Mouse (Mus musculus) midbrain, embryonic 11.5 days (tissue): Measurements from ENCODE around the gene Itpr1. TPM values are rescaled to one million over a fixed set of nuclear protein-coding genes. Genes with fewer than 3 reads are reported as not detected.

ENCODE experiments used
- ATAC-seq: fragments of 200-750 bp; cut with Nextera tagmentation; 2 replicates; pipeline ENCODE4 v1.8.0; 2017; ENCODE audit warnings: moderate TSS enrichment, moderate library complexity; ENCODE audit not compliant: low FRiP score
- DNase-seq: peaks from one replicate; pipeline ENCODE4 v3.0.0; 2015; ENCODE audit warnings: low spot score; ENCODE audit errors: missing footprints
- H3K27ac ChIP-seq: fragments of 300-500 bp; sonication (generic); 2 replicates; pipeline ENCODE4 v1.5.1; 2014; ENCODE audit warnings: low read depth, low read length
- H3K27me3 ChIP-seq: fragments of 300-500 bp; sonication (generic); 2 replicates; pipeline ENCODE4 v1.6.1; 2014; ENCODE audit warnings: mild to moderate bottlenecking, low read length, moderate library complexity, mixed read lengths; ENCODE audit not compliant: control insufficient read depth, insufficient read depth
- H3K36me3 ChIP-seq: fragments of 300-500 bp; sonication (generic); 2 replicates; pipeline ENCODE4 v1.6.1; 2014; ENCODE audit warnings: mild to moderate bottlenecking, low read length, moderate library complexity, mixed read lengths; ENCODE audit not compliant: control insufficient read depth, insufficient read depth
- H3K4me1 ChIP-seq: fragments of 300-500 bp; sonication (generic); 2 replicates; pipeline ENCODE4 v1.6.1; 2014; ENCODE audit warnings: low read length; ENCODE audit not compliant: control insufficient read depth, insufficient read depth
- H3K4me2 ChIP-seq: fragments of 300-500 bp; sonication (generic); 2 replicates; pipeline ENCODE4 v1.6.1; 2014; ENCODE audit warnings: mild to moderate bottlenecking, moderate library complexity
- H3K4me3 ChIP-seq: fragments of 300-500 bp; sonication (generic); 2 replicates; pipeline ENCODE4 v1.5.1; 2014; ENCODE audit warnings: low read depth, low read length
- H3K9ac ChIP-seq: fragments of 300-500 bp; sonication (generic); 2 replicates; pipeline ENCODE4 v1.6.1; 2014; ENCODE audit warnings: low read length
- H3K9me3 ChIP-seq: fragments of 300-500 bp; sonication (generic); 2 replicates; pipeline ENCODE4 v1.6.1; 2016; ENCODE audit warnings: low read length; ENCODE audit not compliant: control insufficient read depth
- WGBS: fragments of 180-500 bp; shearing (Covaris S2); extraction: QIAGEN DNeasy Blood & Tissue Kit; methylation state at CpG from one replicate; pipeline ENCODE4 v1.1.7; 2014; 5-methylcytosine and 5-hydroxymethylcytosine counted together
- polyA plus RNA-seq: library from polyadenylated mRNA; unstranded; fragments of >200 nt; fragmentation: Nextera tagmentation; extraction: Ambion mirVana; gene quantifications from 2 replicates; pipeline ENCODE4 v1.2.1, GENCODE M21; 2014

The Itpr1 gene
- polyA plus RNA-seq, 1 experiment from 2014 or later = 5.2 TPM

DNA sequence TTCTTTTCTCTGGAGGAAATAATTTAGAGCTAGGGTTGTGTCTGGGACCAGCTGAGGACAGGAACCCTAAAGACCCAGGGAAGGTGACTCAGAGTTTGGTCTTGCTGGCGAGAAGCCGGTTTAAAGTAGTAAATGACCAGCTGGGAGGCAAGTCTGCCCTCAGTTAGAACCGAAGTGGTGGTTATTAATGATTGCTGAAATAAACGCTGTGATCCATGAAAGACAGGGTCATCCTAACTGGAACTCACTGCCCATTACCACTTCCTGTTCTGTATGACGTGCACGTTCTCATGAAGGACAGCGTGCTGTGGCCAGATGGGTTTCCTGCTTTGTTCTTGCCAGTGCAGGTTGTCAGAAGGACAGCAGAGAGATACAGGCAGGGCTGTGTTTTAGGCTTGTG lies 232.1 kb downstream of the Itpr1 start:
- peaks cover 3% of the 10 kb centered on the region; the same call in 1 of the 2 replicates for H3K36me3 ChIP-seq
- no peaks in the 10 kb centered on the region; the same call in 1 of the 2 replicates for H3K4me1 ChIP-seq
- no peaks in the 10 kb centered on the region for H3K27me3 ChIP-seq
- no peak overlapping the region for H3K4me2 ChIP-seq
- WGBS = 92% methylated on average over 7 of the region's 7 CpGs
- no peak overlapping the region for H3K27ac ChIP-seq
- H3K9ac ChIP-seq = no peak overlapping the region
- no peaks in the 10 kb centered on the region for H3K9me3 ChIP-seq
- no peak overlapping the region for H3K4me3 ChIP-seq
- ATAC-seq = no peak
- no peak for DNase-seq

DNA sequence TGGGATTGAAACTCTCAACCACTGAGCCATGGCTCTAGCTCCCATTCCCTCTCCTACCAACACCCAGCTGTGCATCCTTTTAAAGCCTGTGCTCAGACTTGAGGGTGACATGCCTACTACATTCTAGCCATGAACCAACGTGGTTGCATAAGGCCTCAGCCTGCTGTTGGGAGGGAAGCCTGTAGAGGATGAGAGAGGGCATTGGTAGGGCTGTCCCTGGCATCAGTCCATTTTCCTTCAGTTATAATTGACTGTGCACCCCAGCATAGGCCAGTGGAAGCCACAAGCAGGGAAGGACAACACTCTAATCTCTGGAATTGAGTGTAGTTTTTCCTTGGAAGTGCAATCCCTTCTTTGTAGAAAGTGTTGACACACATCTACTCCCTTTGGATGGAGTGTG lies 233.9 kb downstream of the Itpr1 start:
- Histone ChIP-seq H3K4me3 (no peak overlapping the region), H3K36me3 (no peaks in the 10 kb centered on the region), H3K4me2 (no peak overlapping the region), H3K9ac (no peak overlapping the region), H3K9me3 (no peaks in the 10 kb centered on the region), H3K27ac (no peak overlapping the region), H3K27me3 (no peaks in the 10 kb centered on the region), H3K4me1 (no peaks in the 10 kb centered on the region; the same call in 1 of the 2 replicates)
- 84% methylated on average over 1 of the region's 1 CpGs for WGBS
- DNase-seq = no peak
- no peak for ATAC-seq

DNA sequence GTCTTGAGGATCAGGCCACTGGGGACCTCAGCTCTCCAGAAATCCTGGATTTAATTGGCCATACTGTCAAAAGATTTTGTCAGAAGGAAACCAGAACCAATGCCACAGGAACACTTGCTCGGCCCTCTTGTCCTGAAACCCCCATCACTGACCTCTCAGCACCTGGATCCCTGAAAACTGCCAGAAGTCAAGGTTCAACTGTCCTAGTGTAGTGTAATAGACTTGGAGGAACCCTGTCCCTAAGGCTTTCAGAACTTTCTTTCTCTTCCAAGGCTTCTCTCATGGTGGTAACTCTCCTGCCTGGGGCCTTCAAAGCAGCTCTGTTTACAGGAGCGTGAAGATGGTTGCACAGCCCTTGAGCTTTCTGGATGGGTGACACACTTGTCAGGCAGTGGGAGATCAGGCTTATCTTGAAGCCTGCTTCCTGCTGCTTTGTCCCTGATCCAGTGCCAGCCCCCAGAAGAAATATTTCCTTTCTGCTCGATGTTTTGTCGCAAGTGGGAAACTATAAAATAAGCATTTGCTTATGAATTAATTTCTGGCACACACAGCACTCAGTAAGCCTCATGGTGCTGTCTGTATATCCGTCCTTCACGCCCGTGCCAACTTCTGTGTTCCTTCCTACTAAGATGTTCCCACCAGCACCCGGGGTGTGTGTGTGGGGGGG lies 234.4 kb downstream of the Itpr1 start:
- WGBS = 84% methylated on average over 8 of the region's 8 CpGs
- Histone ChIP-seq H3K27me3 (no peaks in the 10 kb centered on the region), H3K36me3 (no peaks in the 10 kb centered on the region), H3K27ac (no peak overlapping the region), H3K4me2 (no peak overlapping the region), H3K4me3 (no peak overlapping the region), H3K4me1 (no peaks in the 10 kb centered on the region; the same call in 1 of the 2 replicates), H3K9me3 (no peaks in the 10 kb centered on the region), H3K9ac (no peak overlapping the region)
- DNase-seq (no peak), ATAC-seq (no peak)

DNA sequence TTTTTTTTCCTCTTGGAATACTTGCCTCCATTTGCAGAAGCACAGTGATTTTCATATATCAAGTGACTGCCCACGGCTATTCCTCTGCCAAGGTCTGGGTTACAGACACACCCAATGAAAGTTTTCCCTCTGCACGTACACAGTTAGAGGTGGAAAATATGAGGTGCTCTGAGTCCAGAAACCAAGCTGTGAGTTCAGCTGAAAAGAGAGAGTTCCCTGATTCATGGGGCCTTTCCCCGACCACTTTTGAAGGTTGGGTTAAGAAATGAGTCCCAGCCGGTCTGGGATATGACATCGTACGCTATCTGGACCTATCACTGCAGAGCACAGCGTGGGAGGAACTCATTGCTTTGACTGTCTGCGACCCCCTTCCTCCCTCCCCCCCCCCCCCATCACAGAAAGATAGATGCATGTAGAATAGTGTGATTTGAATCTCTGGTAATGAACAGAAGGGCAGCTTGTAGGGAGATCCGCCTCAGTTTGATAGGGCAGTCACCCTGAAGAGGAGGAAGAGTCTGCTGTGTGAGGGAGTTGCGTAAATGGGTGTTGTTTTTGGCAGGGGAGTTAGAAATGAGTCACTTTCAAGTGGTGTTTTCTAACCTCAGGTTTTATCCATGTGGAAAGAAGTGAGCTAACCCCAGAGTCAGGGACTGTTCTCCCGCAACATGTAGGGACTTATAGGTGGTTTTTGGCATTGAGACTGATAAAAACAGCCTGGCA lies 235.3 kb downstream of the Itpr1 start:
- ATAC-seq = no peak
- no peaks in the 10 kb centered on the region for H3K9me3 ChIP-seq
- WGBS = 75% methylated on average over 11 of the region's 11 CpGs

DNA sequence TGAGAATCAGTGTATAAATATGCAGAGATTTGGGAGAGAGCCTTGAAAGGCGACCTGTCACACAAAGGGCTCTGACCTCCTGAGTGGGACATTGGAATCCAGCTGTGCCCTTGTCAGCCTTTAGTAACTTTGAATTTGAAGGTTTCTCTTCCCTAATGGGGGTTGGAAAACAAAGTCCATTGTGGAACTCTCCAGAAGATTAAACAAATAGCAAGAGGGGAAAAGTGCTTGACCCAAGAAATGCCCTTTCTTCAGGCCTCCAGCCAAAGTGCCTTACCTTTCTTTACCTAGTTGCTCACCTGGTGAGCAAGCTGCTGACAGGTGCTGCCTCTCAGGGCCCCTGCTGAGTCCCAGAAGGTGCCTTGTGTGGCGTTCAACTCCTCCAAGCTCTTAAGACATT lies 236.0 kb downstream of the Itpr1 start:
- no peaks in the 10 kb centered on the region for H3K9me3 ChIP-seq
- ATAC-seq = no peak
- H3K4me1 ChIP-seq = no peaks in the 10 kb centered on the region; the same call in 1 of the 2 replicates
- no peak overlapping the region for H3K4me2 ChIP-seq
- H3K9ac ChIP-seq = no peak overlapping the region
- 36% methylated on average over 2 of the region's 2 CpGs for WGBS
- no peak overlapping the region for H3K27ac ChIP-seq
- DNase-seq = no peak
- no peaks in the 10 kb centered on the region for H3K27me3 ChIP-seq
- H3K4me3 ChIP-seq = no peak overlapping the region
- H3K36me3 ChIP-seq = no peaks in the 10 kb centered on the region

More for the DNA sequence above, 235.3 kb downstream of the Itpr1 start:
- Histone ChIP-seq H3K4me3 (no peak overlapping the region), H3K27ac (no peak overlapping the region), H3K36me3 (no peaks in the 10 kb centered on the region), H3K9ac (no peak overlapping the region), H3K27me3 (no peaks in the 10 kb centered on the region), H3K4me2 (no peak overlapping the region), H3K4me1 (no peaks in the 10 kb centered on the region; the same call in 1 of the 2 replicates)
- no peak for DNase-seq

DNA sequence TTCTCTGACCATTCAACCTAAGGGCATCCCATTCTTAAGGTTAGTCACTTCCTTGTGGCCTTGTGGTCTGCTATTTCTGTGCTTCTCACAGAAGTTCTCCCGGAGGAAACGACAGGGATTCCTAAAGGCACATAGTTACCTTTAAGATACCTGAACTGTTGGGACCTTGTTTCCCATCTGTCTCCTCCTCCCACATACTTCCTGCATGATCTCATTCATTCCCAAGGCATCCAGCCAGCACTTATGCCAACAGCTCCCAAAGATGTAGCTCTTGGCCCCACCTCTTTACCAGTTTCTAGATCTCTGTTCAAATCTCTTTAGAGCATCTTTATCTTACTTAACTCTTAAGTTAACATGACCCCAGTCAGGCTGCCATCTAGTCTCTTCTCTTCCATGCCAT lies 238.6 kb downstream of the Itpr1 start:
- Histone ChIP-seq H3K4me2 (no peak overlapping the region), H3K36me3 (no peaks in the 10 kb centered on the region), H3K4me1 (peaks cover 8% of the 10 kb centered on the region), H3K27me3 (no peaks in the 10 kb centered on the region), H3K4me3 (no peak overlapping the region), H3K9me3 (no peaks in the 10 kb centered on the region), H3K9ac (no peak overlapping the region), H3K27ac (no peak overlapping the region)
- 93% methylated on average over 2 of the region's 2 CpGs for WGBS
- ATAC-seq (no peak), DNase-seq (no peak)

DNA sequence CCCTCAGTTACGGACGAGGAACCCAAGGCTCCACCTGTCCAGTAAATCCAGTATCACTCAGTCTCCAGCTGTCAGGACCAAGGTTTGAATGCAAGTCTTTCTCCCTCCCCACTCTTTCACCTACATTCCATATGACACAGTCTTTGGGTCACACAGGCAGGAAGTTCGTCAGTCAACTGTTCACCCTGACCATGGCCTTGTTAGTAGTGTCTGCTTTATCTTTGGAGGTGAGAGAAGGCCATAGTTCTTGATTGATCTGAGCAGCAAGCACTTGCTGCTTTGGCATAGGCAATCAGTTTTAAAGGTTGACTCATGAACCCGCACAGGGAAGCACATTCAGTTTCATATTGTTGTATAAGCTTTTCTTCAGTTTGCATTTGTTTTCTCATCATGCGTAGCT lies 240.7 kb downstream of the Itpr1 start:
- no peaks in the 10 kb centered on the region for H3K36me3 ChIP-seq
- H3K27me3 ChIP-seq = no peaks in the 10 kb centered on the region
- H3K4me2 ChIP-seq = no peak overlapping the region
- no peak overlapping the region for H3K9ac ChIP-seq
- no peak for DNase-seq
- ATAC-seq = no peak
- peaks cover 15% of the 10 kb centered on the region for H3K4me1 ChIP-seq
- no peaks in the 10 kb centered on the region for H3K9me3 ChIP-seq
- no peak overlapping the region for H3K27ac ChIP-seq
- 92% methylated on average over 5 of the region's 5 CpGs for WGBS
- no peak overlapping the region for H3K4me3 ChIP-seq

DNA sequence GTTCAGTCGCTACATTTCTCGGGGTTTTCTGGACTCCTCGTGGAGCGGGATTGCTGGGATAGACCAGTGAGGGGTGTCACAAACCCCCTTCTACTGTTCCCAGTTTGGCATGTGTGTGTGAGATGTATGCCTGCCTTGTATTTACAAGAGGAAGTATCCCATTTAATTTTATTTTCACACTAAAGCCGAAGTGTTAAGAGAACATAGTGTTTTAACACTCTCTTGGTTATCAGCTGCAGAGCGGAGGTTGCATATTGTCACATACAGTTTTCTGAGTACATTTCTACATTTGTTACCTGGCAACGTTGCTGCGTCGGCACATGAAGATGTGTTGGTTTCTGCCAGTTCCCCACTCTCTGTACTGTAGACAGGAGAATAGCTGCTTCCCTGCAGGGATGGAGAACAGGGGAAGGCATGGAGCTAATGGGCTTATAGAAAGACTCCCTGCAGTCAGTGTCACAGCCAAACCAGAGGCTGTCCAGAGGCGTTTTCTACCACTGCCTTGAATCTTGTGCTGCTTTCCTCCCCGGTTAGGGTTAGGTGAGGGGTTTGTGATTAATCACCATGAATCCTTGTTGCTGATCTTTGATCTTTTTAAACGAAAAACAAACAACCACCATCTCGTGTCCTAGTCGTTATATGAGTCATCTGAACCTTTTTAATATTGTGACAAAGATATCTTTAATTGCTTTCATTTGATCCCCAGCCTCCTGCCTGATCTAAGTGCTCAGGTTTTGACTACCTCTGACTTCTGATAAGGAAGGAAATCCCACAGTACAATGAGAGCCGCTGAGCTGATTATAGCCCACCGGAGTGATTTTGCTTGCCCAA lies 241.4 kb downstream of the Itpr1 start:
- no peaks in the 10 kb centered on the region for H3K9me3 ChIP-seq
- DNase-seq = no peak
- peaks cover 15% of the 10 kb centered on the region for H3K4me1 ChIP-seq
- H3K4me3 ChIP-seq = no peak overlapping the region
- H3K4me2 ChIP-seq = no peak overlapping the region
- WGBS = 71% methylated on average over 16 of the region's 16 CpGs
- no peak overlapping the region for H3K27ac ChIP-seq
- no peak for ATAC-seq
- no peak overlapping the region for H3K9ac ChIP-seq
- no peaks in the 10 kb centered on the region for H3K27me3 ChIP-seq
- no peaks in the 10 kb centered on the region for H3K36me3 ChIP-seq
